Mouse (Mus musculus): Measurements from ENCODE around the gene Lzic. TPM values are rescaled to one million over a fixed set of nuclear protein-coding genes. Genes with fewer than 3 reads are reported as not detected.

Lzic gene
- polyA plus RNA-seq, 1 experiment = 55.2 TPM

- no peaks in the 10 kb centered on the region for H3K4me1 ChIP-seq (ENCODE audit: control insufficient read depth, insufficient read depth, low read length)
- no peak overlapping the region for H3K27ac ChIP-seq (ENCODE audit: insufficient read depth, low read length)
- no peak overlapping the region for H3K4me3 ChIP-seq (ENCODE audit: low read depth, low read length)
- H3K27me3 ChIP-seq (ENCODE audit: control insufficient read depth, insufficient read depth, low read length, poor library complexity, severe bottlenecking) = no peaks in the 10 kb centered on the region
- no peak overlapping the region for H3K9ac ChIP-seq (ENCODE audit: low read depth, poor library complexity, severe bottlenecking)
- no peaks in the 10 kb centered on the region for H3K36me3 ChIP-seq (ENCODE audit: control insufficient read depth, insufficient read depth, low read length, poor library complexity, severe bottlenecking)
- no peak for TF ChIP-seq EP300 (IDR thresholded peaks at IDR 0.05; ENCODE audit: insufficient read depth, low read depth, low read length)
- no peaks in the 10 kb centered on the region for H3K9me3 ChIP-seq (replicated peaks; ENCODE audit: control insufficient read depth, insufficient read depth, low read length, poor library complexity, severe bottlenecking)
Observed at GRCm38 (mm10) chr4:149463435-149463950, 21.5 kb upstream of the Lzic start.

GRCm38 (mm10) chr4:149469557-149469956, 15.5 kb upstream of the Lzic start:
- TF ChIP-seq EP300 (IDR thresholded peaks at IDR 0.05; ENCODE audit: insufficient read depth, low read depth, low read length) (no peak), CTCF (IDR thresholded peaks at IDR 0.05; ENCODE audit: low read depth, low read length) (no peak), POLR2A (IDR thresholded peaks at IDR 0.05; ENCODE audit: insufficient read depth, low read length) (no peak)
- no peaks in the 10 kb centered on the region for H3K4me1 ChIP-seq (ENCODE audit: control insufficient read depth, insufficient read depth, low read length)
- no peaks in the 10 kb centered on the region for H3K27me3 ChIP-seq (ENCODE audit: control insufficient read depth, insufficient read depth, low read length, poor library complexity, severe bottlenecking)
- no peak overlapping the region for H3K4me3 ChIP-seq (ENCODE audit: low read depth, low read length)
- H3K27ac ChIP-seq (ENCODE audit: insufficient read depth, low read length) = no peak overlapping the region
- H3K9ac ChIP-seq (ENCODE audit: low read depth, poor library complexity, severe bottlenecking) = no peak overlapping the region
- H3K36me3 ChIP-seq (ENCODE audit: control insufficient read depth, insufficient read depth, low read length, poor library complexity, severe bottlenecking) = no peaks in the 10 kb centered on the region
- no peaks in the 10 kb centered on the region for H3K9me3 ChIP-seq (replicated peaks; ENCODE audit: control insufficient read depth, insufficient read depth, low read length, poor library complexity, severe bottlenecking)

- Histone ChIP-seq H3K27ac (ENCODE audit: insufficient read depth, low read length) (no peak overlapping the region), H3K4me3 (ENCODE audit: low read depth, low read length) (no peak overlapping the region), H3K9me3 (replicated peaks; ENCODE audit: control insufficient read depth, insufficient read depth, low read length, poor library complexity, severe bottlenecking) (no peaks in the 10 kb centered on the region), H3K9ac (ENCODE audit: low read depth, poor library complexity, severe bottlenecking) (no peak overlapping the region), H3K4me1 (ENCODE audit: control insufficient read depth, insufficient read depth, low read length) (no peaks in the 10 kb centered on the region), H3K27me3 (ENCODE audit: control insufficient read depth, insufficient read depth, low read length, poor library complexity, severe bottlenecking) (no peaks in the 10 kb centered on the region), H3K36me3 (ENCODE audit: control insufficient read depth, insufficient read depth, low read length, poor library complexity, severe bottlenecking) (no peaks in the 10 kb centered on the region)
- TF ChIP-seq POLR2A (IDR thresholded peaks at IDR 0.05; ENCODE audit: insufficient read depth, low read length) (no peak), EP300 (IDR thresholded peaks at IDR 0.05; ENCODE audit: insufficient read depth, low read depth, low read length) (no peak), CTCF (IDR thresholded peaks at IDR 0.05; ENCODE audit: low read depth, low read length) (no peak)
Observed at GRCm38 (mm10) chr4:149475096-149475495, 9.9 kb upstream of the Lzic start.

DNA sequence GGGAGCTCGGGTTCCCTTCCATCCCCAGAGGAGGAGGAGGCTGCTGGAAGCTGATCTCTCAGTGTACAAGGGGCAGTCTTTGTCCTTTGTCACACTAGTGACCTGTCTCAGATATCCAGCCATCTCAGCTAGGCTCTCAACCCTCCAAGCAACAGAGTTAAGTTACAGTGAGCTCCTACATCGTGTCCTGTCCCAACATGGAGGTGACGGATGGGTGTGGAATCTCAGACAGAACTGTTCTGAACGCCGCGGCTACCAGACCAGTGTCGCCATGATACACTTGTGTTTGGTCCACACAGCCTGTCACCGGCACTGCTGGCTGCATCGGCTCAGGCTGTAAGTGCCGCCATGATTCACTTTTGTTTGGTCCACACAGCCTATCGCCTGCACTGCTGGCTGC, 8.0 kb upstream of the Lzic start, which contains the start of gene Tmem274:
Gene Tmem274, plus strand, starts transcription at position 301 of the 400 bp plus-strand sequence.
- Histone ChIP-seq H3K9ac (ENCODE audit: low read depth, poor library complexity, severe bottlenecking) (no peak within 1 kb of the TSS), H3K27ac (ENCODE audit: insufficient read depth, low read length) (no peak within 1 kb of the TSS), H3K36me3 (ENCODE audit: control insufficient read depth, insufficient read depth, low read length, poor library complexity, severe bottlenecking) (no peaks in the 10 kb centered on the region), H3K4me1 (ENCODE audit: control insufficient read depth, insufficient read depth, low read length) (no peaks in the 10 kb centered on the region), H3K4me3 (ENCODE audit: low read depth, low read length) (no peak within 1 kb of the TSS), H3K9me3 (replicated peaks; ENCODE audit: control insufficient read depth, insufficient read depth, low read length, poor library complexity, severe bottlenecking) (no peaks in the 10 kb centered on the region), H3K27me3 (ENCODE audit: control insufficient read depth, insufficient read depth, low read length, poor library complexity, severe bottlenecking) (no peaks in the 10 kb centered on the region)
- TF ChIP-seq POLR2A (IDR thresholded peaks at IDR 0.05; ENCODE audit: insufficient read depth, low read length) (no peak), CTCF (IDR thresholded peaks at IDR 0.05; ENCODE audit: low read depth, low read length) (no peak), EP300 (IDR thresholded peaks at IDR 0.05; ENCODE audit: insufficient read depth, low read depth, low read length) (no peak)

- 0 out of 2 replicates have a peak overlapping the region, but pooled peaks have one; percentile 3 for H3K27ac ChIP-seq (ENCODE audit: insufficient read depth, low read length)
- no peaks in the 10 kb centered on the region for H3K27me3 ChIP-seq (ENCODE audit: control insufficient read depth, insufficient read depth, low read length, poor library complexity, severe bottlenecking)
- H3K9ac ChIP-seq (ENCODE audit: low read depth, poor library complexity, severe bottlenecking) = peak overlapping the region; percentile 65
- H3K4me1 ChIP-seq (ENCODE audit: control insufficient read depth, insufficient read depth, low read length) = no peaks in the 10 kb centered on the region
- H3K9me3 ChIP-seq (replicated peaks; ENCODE audit: control insufficient read depth, insufficient read depth, low read length, poor library complexity, severe bottlenecking) = no peaks in the 10 kb centered on the region
- TF ChIP-seq CTCF (IDR thresholded peaks at IDR 0.05; ENCODE audit: low read depth, low read length) = no peak
- no peak for TF ChIP-seq POLR2A (IDR thresholded peaks at IDR 0.05; ENCODE audit: insufficient read depth, low read length)
- no peak for TF ChIP-seq EP300 (IDR thresholded peaks at IDR 0.05; ENCODE audit: insufficient read depth, low read depth, low read length)
- peaks cover 27% of the 10 kb centered on the region for H3K36me3 ChIP-seq (ENCODE audit: control insufficient read depth, insufficient read depth, low read length, poor library complexity, severe bottlenecking)
- H3K4me3 ChIP-seq (ENCODE audit: low read depth, low read length) = peak overlapping the region; percentile 61
Observed at GRCm38 (mm10) chr4:149484566-149484965, 463 bp upstream of the Lzic start.

DNA sequence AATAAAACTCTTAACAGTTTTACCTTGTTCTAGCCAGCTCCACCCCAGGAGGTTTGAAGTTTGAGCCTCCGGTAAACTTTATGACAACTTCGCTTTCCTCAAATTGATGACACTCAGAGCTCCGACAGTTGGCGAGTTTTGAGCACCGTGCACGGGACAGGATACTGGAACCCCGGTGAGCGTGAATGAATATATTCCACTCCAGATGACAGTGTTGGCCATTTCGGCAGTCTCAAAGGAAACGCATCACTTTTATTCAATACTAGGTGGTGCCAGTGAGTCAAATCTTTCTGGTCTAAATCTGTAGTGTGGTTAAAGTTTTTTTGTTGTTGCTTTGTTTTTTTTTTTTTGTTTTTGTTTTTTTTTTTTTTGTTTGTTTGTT, 787 bp downstream of the Lzic start:
- H3K27ac ChIP-seq (ENCODE audit: insufficient read depth, low read length) = peak overlapping the region; percentile 7; the same call in 1 of the 2 replicates
- no peaks in the 10 kb centered on the region for H3K4me1 ChIP-seq (ENCODE audit: control insufficient read depth, insufficient read depth, low read length)
- H3K4me3 ChIP-seq (ENCODE audit: low read depth, low read length) = peak overlapping the region; percentile 91
- peak overlapping the region; percentile 66 for H3K9ac ChIP-seq (ENCODE audit: low read depth, poor library complexity, severe bottlenecking)
- H3K9me3 ChIP-seq (replicated peaks; ENCODE audit: control insufficient read depth, insufficient read depth, low read length, poor library complexity, severe bottlenecking) = no peaks in the 10 kb centered on the region
- H3K36me3 ChIP-seq (ENCODE audit: control insufficient read depth, insufficient read depth, low read length, poor library complexity, severe bottlenecking) = peaks cover 33% of the 10 kb centered on the region
- H3K27me3 ChIP-seq (ENCODE audit: control insufficient read depth, insufficient read depth, low read length, poor library complexity, severe bottlenecking) = no peaks in the 10 kb centered on the region
- TF ChIP-seq POLR2A (IDR thresholded peaks at IDR 0.05; ENCODE audit: insufficient read depth, low read length) (no peak), EP300 (IDR thresholded peaks at IDR 0.05; ENCODE audit: insufficient read depth, low read depth, low read length) (no peak), CTCF (IDR thresholded peaks at IDR 0.05; ENCODE audit: low read depth, low read length) (no peak)

All from ES-Bruce4 (cell line).